Comparison of ENCODE assay signal across 9 mouse cellular contexts in genomic region chr13:13576469-13577205, GRCm38 (mm10). TPM values are rescaled to one million over a fixed set of nuclear protein-coding genes. Genes with fewer than 3 reads are reported as not detected.
DNase-seq lines count a peak whose midpoint lies in the region; ATAC-seq and TF ChIP-seq lines count a peak whose summit lies in the region.
"Had no signal": no experiment of that assay in that cellular context is flagged by ENCODE, and none has a peak within 500 bp of the region (broad histone marks: within the 10 kb centered on the region; RNA-seq: fewer than 3 reads in every experiment).

No protein-coding gene starts in this region.

- no peak overlapping the region; the same call in 1 of the 2 replicates for H3K9ac ChIP-seq in heart, postnatal 0 days (replicated peaks; ENCODE audit: low read depth, low read length)
- no peak overlapping the region for H3K9ac ChIP-seq in heart, embryonic 11.5 days (ENCODE audit: low read depth, low read length)

- ATAC-seq in heart, postnatal 0 days (ENCODE audit: insufficient read depth, low read depth) = peak; percentile 61
- ATAC-seq in heart, embryonic 11.5 days (replicated peaks; ENCODE audit: insufficient number of reproducible peaks, low FRiP score, low TSS enrichment) = no peak; the same call in 1 of the 2 replicates

- peak overlapping the region; percentile 66 for H3K27ac ChIP-seq in heart, postnatal 0 days (ENCODE audit: low read depth)
- no peak overlapping the region for H3K27ac ChIP-seq in heart, embryonic 11.5 days (ENCODE audit: low read depth, low read length)
- H3K27ac ChIP-seq in embryonic facial prominence, embryonic 10.5 days (replicated peaks) = no peak overlapping the region
- peak overlapping the region; percentile 27 for H3K27ac ChIP-seq in macrophage

- TF ChIP-seq EP300 in heart, postnatal 0 days (IDR thresholded peaks at IDR 0.05; ENCODE audit: low read depth) = no peak

- DNase-seq in heart, postnatal 0 days (ENCODE audit: low spot score) = peak; percentile 33
- peak; percentile 34 for DNase-seq in MN1 (ENCODE audit: low spot score)
- peak; percentile 44 for DNase-seq in embryonic facial prominence, embryonic 10.5 days (ENCODE audit: low spot score)
- DNase-seq in B cell, adult 2 months = no peak
- no peak for DNase-seq in c-Kit-positive CD71-positive TER-119-positive erythroid progenitor cells, embryonic 14.5 days (ENCODE audit: low spot score)
- no peak for DNase-seq in layer of hippocampus, adult 8-10 months (ENCODE audit: low spot score in 2 of 2)
- DNase-seq: adrenal gland, postnatal 10 days had no signal

- no peak overlapping the region for H3K4me3 ChIP-seq in heart, postnatal 0 days (ENCODE audit: low read depth, low read length)
- H3K4me3 ChIP-seq in heart, embryonic 11.5 days (ENCODE audit: low read depth, low read length) = no peak overlapping the region
- no peak overlapping the region for H3K4me3 ChIP-seq in embryonic facial prominence, embryonic 10.5 days
- H3K4me3 ChIP-seq in macrophage (ENCODE audit: inconsistent target) = no peak overlapping the region

- H3K4me2 ChIP-seq in heart, postnatal 0 days (ENCODE audit: low read depth, low read length) = peak overlapping the region; percentile 34
- H3K4me2 ChIP-seq in heart, embryonic 11.5 days = no peak overlapping the region

- H3K36me3 ChIP-seq in heart, postnatal 0 days (replicated peaks; ENCODE audit: control insufficient read depth, insufficient read depth, low read length) = no peaks in the 10 kb centered on the region
- no peaks in the 10 kb centered on the region for H3K36me3 ChIP-seq in heart, embryonic 11.5 days (ENCODE audit: control insufficient read depth, insufficient read depth, low read length)
- no peaks in the 10 kb centered on the region for H3K36me3 ChIP-seq in embryonic facial prominence, embryonic 10.5 days (replicated peaks)
- no peaks in the 10 kb centered on the region for H3K36me3 ChIP-seq in macrophage (ENCODE audit: inconsistent target)

- no peaks in the 10 kb centered on the region for H3K79me2 ChIP-seq in macrophage (ENCODE audit: inconsistent target)

- no peaks in the 10 kb centered on the region for H3K9me3 ChIP-seq in heart, postnatal 0 days (replicated peaks; ENCODE audit: control insufficient read depth, low read length)
- no peaks in the 10 kb centered on the region for H3K9me3 ChIP-seq in heart, embryonic 11.5 days (replicated peaks; ENCODE audit: control insufficient read depth, low read length)
- no peaks in the 10 kb centered on the region for H3K9me3 ChIP-seq in embryonic facial prominence, embryonic 10.5 days

- TF ChIP-seq CTCF in heart, postnatal 0 days (IDR thresholded peaks at IDR 0.05; ENCODE audit: low read depth) = no peak

- H3K4me1 ChIP-seq in heart, postnatal 0 days (ENCODE audit: control insufficient read depth, insufficient read depth) = peaks cover 12% of the 10 kb centered on the region
- H3K4me1 ChIP-seq in heart, embryonic 11.5 days (ENCODE audit: control insufficient read depth, insufficient read depth, low read length) = no peaks in the 10 kb centered on the region; the same call in 1 of the 2 replicates
- peaks cover 14% of the 10 kb centered on the region; the same call in 1 of the 2 replicates for H3K4me1 ChIP-seq in embryonic facial prominence, embryonic 10.5 days

- H3K27me3 ChIP-seq in heart, postnatal 0 days (ENCODE audit: control insufficient read depth, insufficient read depth, low read length) = no peaks in the 10 kb centered on the region
- no peaks in the 10 kb centered on the region for H3K27me3 ChIP-seq in heart, embryonic 11.5 days (ENCODE audit: control insufficient read depth, insufficient read depth, low read length)
- no peaks in the 10 kb centered on the region for H3K27me3 ChIP-seq in embryonic facial prominence, embryonic 10.5 days (replicated peaks; ENCODE audit: low read depth, poor library complexity, severe bottlenecking)

- WGBS in heart, postnatal 0 days = 25% methylated on average over 8 of the region's 8 CpGs
- WGBS in heart, embryonic 11.5 days (ENCODE audit: insufficient replicate concordance) = 39% methylated on average over 8 of the region's 8 CpGs
- 37% methylated on average over 8 of the region's 8 CpGs for WGBS in embryonic facial prominence, embryonic 10.5 days
- WGBS in macrophage (ENCODE audit: missing documents) = 78% methylated on average over 8 of the region's 8 CpGs

RNA-seq across cellular contexts. Expression of gene Lyst, which starts 13.6 kb away (rescaled TPM):
- 6.3 and 10.4 TPM in 2 replicates for total RNA-seq in heart, postnatal 0 days (2014; rRNA removed; ENCODE audit: low replicate concordance)
- 1.9 and 2.1 TPM in 2 replicates for polyA plus RNA-seq in heart, postnatal 0 days (2015; fragmentation: Nextera tagmentation; extraction: Ambion mirVana)
- 2.5 and 3.9 TPM in 2 replicates for polyA plus RNA-seq in heart, embryonic 11.5 days (2014; fragmentation: Nextera tagmentation; extraction: Ambion mirVana)
- polyA plus RNA-seq in embryonic facial prominence, embryonic 10.5 days (2016; fragmentation: Nextera tagmentation; extraction: Ambion mirVana) = 3.5 and 3.6 TPM in 2 replicates
- total RNA-seq in macrophage (2018; cell fraction: chromatin; rRNA removed) = 1,000 to 10,000 TPM in 11 of 26 experiments, 100 to 1,000 TPM in 15; 472 to 1,464 (median 677) TPM
- total RNA-seq in macrophage (2018; cell fraction: cytosol; rRNA removed) = 100 to 1,000 TPM in 11 of 26 experiments, 10 to 100 TPM in 15; 45.6 to 148 (median 84.8) TPM
- 100 to 1,000 TPM; 185 to 692 (median 358) TPM for total RNA-seq in macrophage (2018; cell fraction: nucleus; rRNA removed)
- 43.1 to 56.6 TPM (median 48.0 TPM) in 3 replicates for polyA plus RNA-seq in macrophage (2018)
- total RNA-seq in layer of hippocampus, adult 8-10 months (2022) = 100 to 1,000 TPM in 1 of 4 experiments, 10 to 100 TPM in 3; 81.9 to 115 (median 89.3) TPM

Comparison
In these comparisons a context has a peak if more than half of its experiments do, and no peak if none do; other contexts are left out.
1. H3K27ac ChIP-seq: peak in heart, postnatal 0 days (single experiment) and macrophage (single experiment); none in heart, embryonic 11.5 days (single experiment) and embryonic facial prominence, embryonic 10.5 days (single experiment).
2. DNase-seq: peak in heart, postnatal 0 days (single experiment), MN1 (single experiment) and embryonic facial prominence, embryonic 10.5 days (single experiment); none in B cell, adult 2 months (0 of 2), c-Kit-positive CD71-positive TER-119-positive erythroid progenitor cells, embryonic 14.5 days (single experiment) and layer of hippocampus, adult 8-10 months (0 of 2).